Mouse (Mus musculus): ENCODE measurements around the gene 1520401A03Rik. TPM values are rescaled to one million over a fixed set of nuclear protein-coding genes. Genes with fewer than 3 reads are reported as not detected.

Gene 1520401A03Rik
- total RNA-seq, 2 experiments from 2014 or later, result 0.33 TPM; not detected in 1

GRCm38 (mm10) chr17:23672761-23673160, 49.8 kb downstream of the 1520401A03Rik start:
- DNase-seq (ENCODE audit: low spot score in 2 of 2), result no peak

DNA sequence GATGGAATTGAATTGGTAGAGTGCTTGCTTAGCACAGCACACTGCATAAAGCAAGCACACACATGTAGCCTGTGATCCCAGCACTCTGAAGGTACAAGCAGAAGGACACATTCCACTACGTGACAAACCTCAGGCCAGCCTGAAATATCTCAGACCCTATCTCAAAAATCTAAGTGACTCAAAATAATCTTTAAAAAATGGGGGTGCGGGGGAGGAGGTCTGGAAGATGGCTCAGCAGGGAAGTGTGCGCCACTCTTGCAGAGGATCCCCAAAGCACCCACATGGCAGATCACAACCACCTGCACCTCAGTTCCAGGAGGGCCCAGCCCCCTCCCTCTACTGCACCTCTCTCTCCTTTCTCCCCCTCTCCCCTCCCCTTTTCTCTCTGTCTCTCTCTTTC, 51.1 kb downstream of the 1520401A03Rik start:
- DNase-seq (ENCODE audit: low spot score in 2 of 2), result no peak

DNA sequence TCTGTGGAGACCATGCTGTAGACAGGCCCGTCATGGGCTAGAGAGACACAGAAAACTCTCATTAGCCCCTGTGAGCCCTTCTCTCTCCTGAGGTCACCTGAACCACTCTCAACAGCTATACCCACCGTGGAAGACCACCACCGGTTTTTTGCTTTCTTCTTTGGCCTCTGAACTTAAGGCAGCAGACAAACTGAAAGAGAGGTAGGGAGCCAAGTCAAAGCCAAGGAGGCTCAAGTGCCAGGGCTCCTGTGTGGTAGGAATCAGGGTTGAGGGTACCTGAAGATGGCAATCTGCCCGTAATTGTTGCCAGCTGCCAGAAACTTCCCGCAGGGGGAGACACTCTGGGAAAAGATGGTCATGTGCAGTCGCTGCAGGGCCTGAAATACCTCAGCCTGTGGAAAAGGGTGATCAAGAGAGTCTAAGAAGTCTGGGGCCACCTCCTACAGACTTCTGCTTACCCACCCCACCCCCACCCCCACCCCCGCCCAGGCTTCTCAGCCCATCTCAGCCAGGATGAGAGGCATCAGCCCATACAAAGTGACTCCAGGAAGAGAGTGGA, 52.0 kb downstream of the 1520401A03Rik start:
- no peak for DNase-seq (ENCODE audit: low spot score in 2 of 2)

- DNase-seq (ENCODE audit: low spot score in 2 of 2), result no peak
These were observed 57.1 kb downstream of the 1520401A03Rik start for GRCm38 (mm10) chr17:23665511-23665910.

GRCm38 (mm10) chr17:23664556-23665021, 58.0 kb downstream of the 1520401A03Rik start:
- DNase-seq (ENCODE audit: low spot score in 2 of 2), result peak in 1 of 2 experiments; percentile 30

DNA sequence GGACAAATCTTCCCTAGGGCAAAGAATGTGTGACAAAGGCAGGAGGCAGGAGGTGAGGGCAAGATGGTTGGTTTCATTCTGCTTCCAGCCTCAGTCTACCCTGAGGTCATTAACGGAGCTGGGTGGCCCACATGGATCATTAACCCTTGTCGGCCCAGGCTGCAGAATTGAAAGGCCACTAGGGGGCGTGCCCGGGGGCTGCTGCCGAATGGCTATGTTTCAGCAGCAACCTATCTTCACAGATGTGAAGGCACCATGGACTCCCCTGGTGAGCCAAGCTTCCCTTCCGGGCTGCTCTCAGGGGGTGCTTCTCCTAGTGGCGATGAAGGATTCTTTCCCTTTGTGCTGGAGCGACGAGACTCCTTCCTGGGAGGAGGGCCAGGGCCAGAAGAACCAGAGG, 61.1 kb downstream of the 1520401A03Rik start:
- no peak for DNase-seq (ENCODE audit: low spot score in 2 of 2)

DNA sequence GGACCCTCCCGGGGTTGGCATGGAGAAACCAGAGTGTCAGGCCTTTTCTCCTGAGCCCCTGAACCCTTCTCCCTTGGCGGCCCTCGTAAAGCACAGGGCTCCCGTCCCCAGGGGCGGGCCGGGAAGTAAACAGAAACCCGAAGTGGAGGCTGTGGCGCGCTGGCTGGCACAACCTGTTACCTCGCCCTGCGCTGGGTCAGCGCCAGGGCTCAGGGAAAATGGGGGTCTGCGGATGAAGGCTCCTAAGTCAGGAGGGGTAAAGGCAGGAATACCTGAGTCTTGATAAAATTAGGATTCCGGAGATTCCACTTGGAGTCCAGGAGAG, 61.7 kb downstream of the 1520401A03Rik start:
- no peak for DNase-seq (ENCODE audit: low spot score in 2 of 2)

DNA sequence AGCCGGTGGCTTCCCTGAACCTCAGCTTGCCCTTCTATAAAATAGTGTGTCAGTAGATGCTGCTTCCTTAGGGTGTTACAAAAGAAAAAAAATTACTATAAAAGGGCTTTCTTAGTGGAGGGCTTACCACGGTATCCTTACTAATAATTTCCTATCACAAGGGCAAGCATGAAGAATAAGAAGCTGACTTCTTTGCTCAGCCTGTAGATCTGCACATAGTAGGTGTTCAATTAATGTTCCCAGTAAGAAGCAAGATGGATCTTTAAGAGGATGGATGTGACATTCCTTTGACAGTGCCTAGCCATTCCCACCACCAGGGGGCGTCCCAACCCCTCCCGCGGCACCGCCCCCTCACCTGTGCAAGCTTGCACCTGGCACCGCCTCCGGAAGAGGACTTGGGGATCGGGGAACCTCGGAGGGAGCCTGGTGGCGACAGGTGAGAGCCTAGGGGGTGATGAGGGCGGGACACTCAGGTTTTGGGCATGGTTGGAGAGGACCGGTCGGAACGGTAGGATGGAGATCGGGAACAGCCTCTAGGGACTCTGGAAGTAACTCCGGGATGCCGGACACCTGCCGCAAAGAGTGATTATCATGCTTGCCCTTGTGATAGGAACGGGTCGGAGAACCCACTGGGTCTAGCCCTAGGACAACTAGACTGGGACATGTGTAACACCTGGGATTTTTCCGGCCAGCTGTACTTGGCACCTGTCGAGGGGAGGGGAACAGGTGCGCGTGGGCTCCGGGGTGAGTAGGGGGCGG, 62.3 kb downstream of the 1520401A03Rik start, which contains the start of gene Bicdl2:
Bicdl2 (plus strand) TSS at position 390 of the 759 bp plus-strand sequence.
- DNase-seq (ENCODE audit: low spot score in 2 of 2), result no peak

- DNase-seq (ENCODE audit: low spot score in 2 of 2), result no peak
These were observed 64.1 kb downstream of the 1520401A03Rik start for GRCm38 (mm10) chr17:23658450-23658849.

Other genes with a start within 250 kb of the 1520401A03Rik start
- gene Vmn2r117, start 243.1 kb downstream of the 1520401A03Rik start, total RNA-seq (2021), result not detected
- gene Zfp213, start 158.5 kb downstream of the 1520401A03Rik start, total RNA-seq (2021), result 1 to 10 TPM; 7.9 to 8.0 TPM
- 10 to 100 TPM; 28.0 to 29.6 TPM for gene Zfp13, start 123.3 kb downstream of the 1520401A03Rik start, total RNA-seq (2021)
- not detected for gene Zscan10, start 121.9 kb downstream of the 1520401A03Rik start, total RNA-seq (2021)
- under 1 TPM in 1 of 2 experiments, not detected in 1; 0.10 TPM for gene Mmp25, start 77.5 kb downstream of the 1520401A03Rik start, total RNA-seq (2021)
- gene Bicdl2, start 62.3 kb downstream of the 1520401A03Rik start, total RNA-seq (2021), result not detected
- gene Hcfc1r1, start 49.2 kb downstream of the 1520401A03Rik start, total RNA-seq (2021), result 100 to 1,000 TPM; 117 to 122 TPM
- 10 to 100 TPM in 1 of 2 experiments, 1 to 10 TPM in 1; 8.8 to 10.0 TPM for gene Thoc6, start 48.9 kb downstream of the 1520401A03Rik start, total RNA-seq (2021)
- gene Tnfrsf12a, start 45.3 kb downstream of the 1520401A03Rik start, total RNA-seq (2021), result 1 to 10 TPM; 6.4 to 7.0 TPM
- not detected for gene Cldn6, start 43.5 kb downstream of the 1520401A03Rik start, total RNA-seq (2021)
- not detected for gene Cldn9, start 38.8 kb downstream of the 1520401A03Rik start, total RNA-seq (2021)
- gene Pkmyt1, start 3.6 kb upstream of the 1520401A03Rik start, total RNA-seq (2021), result 1 to 10 TPM; 3.4 to 3.8 TPM
- 10 to 100 TPM; 52.0 to 53.6 TPM for gene Paqr4, start 18.1 kb upstream of the 1520401A03Rik start, total RNA-seq (2021)
- under 1 TPM; 0.30 to 0.52 TPM for gene Kremen2, start 23.1 kb upstream of the 1520401A03Rik start, total RNA-seq (2021)
- 100 to 1,000 TPM; 390 to 405 TPM for gene Flywch1, start 48.8 kb upstream of the 1520401A03Rik start, total RNA-seq (2021)
- 1 to 10 TPM; 8.6 to 8.7 TPM for gene Flywch2, start 63.3 kb upstream of the 1520401A03Rik start, total RNA-seq (2021)
- gene Srrm2, start 67.7 kb upstream of the 1520401A03Rik start, total RNA-seq (2021), result 100 to 1,000 TPM; 509 to 565 TPM
- 100 to 1,000 TPM; 355 to 375 TPM for gene Elob, start 106.4 kb upstream of the 1520401A03Rik start, total RNA-seq (2021)
- gene Prss33, start 113.3 kb upstream of the 1520401A03Rik start, total RNA-seq (2021), result under 1 TPM in 1 of 2 experiments, not detected in 1; 0.41 TPM
- gene Prss32, start 121.1 kb upstream of the 1520401A03Rik start, total RNA-seq (2021), result not detected
- 1 to 10 TPM in 1 of 2 experiments, under 1 TPM in 1; 0.89 to 2.4 TPM for gene Prss41, start 121.4 kb upstream of the 1520401A03Rik start, total RNA-seq (2021)
- gene Prss21, start 145.3 kb upstream of the 1520401A03Rik start, total RNA-seq (2021), result not detected
- not detected for gene Dcpp1, start 158.1 kb upstream of the 1520401A03Rik start, total RNA-seq (2021)
- not detected for gene Dcpp2, start 158.1 kb upstream of the 1520401A03Rik start, total RNA-seq (2021)
- gene Dcpp3, start 194.7 kb upstream of the 1520401A03Rik start, total RNA-seq (2021), result not detected
- gene Sbp, start 218.9 kb upstream of the 1520401A03Rik start, total RNA-seq (2021), result not detected
- gene Sbpl, start 232.5 kb upstream of the 1520401A03Rik start, total RNA-seq (2021), result not detected

All from layer of hippocampus, adult 18-20 months (tissue).